Mouse (Mus musculus) kidney, embryonic 14.5 days (tissue): Measurements from ENCODE around the gene Eme2. TPM values are rescaled to one million over a fixed set of nuclear protein-coding genes. Genes with fewer than 3 reads are reported as not detected.

ENCODE experiments used
- ATAC-seq: fragments of 200-750 bp; cut with Nextera tagmentation; 2 replicates; pipeline ENCODE4 v1.8.0; 2017; ENCODE audit warnings: moderate number of reproducible peaks, mild to moderate bottlenecking, moderate TSS enrichment, moderate library complexity; ENCODE audit not compliant: low FRiP score, low TSS enrichment
- H3K27ac ChIP-seq: fragments of 300-500 bp; sonication (generic); 2 replicates; pipeline ENCODE4 v1.5.1; 2014; ENCODE audit warnings: low read depth, mild to moderate bottlenecking, low read length, moderate library complexity, mixed read lengths
- H3K27me3 ChIP-seq: fragments of 300-500 bp; sonication (generic); 2 replicates; pipeline ENCODE4 v1.6.1; 2014; ENCODE audit warnings: mild to moderate bottlenecking, low read length; ENCODE audit not compliant: control insufficient read depth, insufficient read depth
- H3K36me3 ChIP-seq: fragments of 300-500 bp; sonication (generic); 2 replicates; pipeline ENCODE4 v1.6.1; 2014; ENCODE audit warnings: low read length, mixed read lengths; ENCODE audit not compliant: control insufficient read depth, insufficient read depth
- H3K4me1 ChIP-seq: fragments of 300-500 bp; sonication (generic); 2 replicates; pipeline ENCODE4 v1.6.1; 2014; ENCODE audit warnings: low read length, mixed read lengths; ENCODE audit not compliant: control insufficient read depth, insufficient read depth
- H3K4me2 ChIP-seq: fragments of 300-500 bp; sonication (generic); replicated peaks from 2 replicates; pipeline ENCODE4 v1.6.1; 2014; ENCODE audit warnings: low read depth, mild to moderate bottlenecking, low read length
- H3K4me3 ChIP-seq: fragments of 300-500 bp; sonication (generic); 2 replicates; pipeline ENCODE4 v1.5.1; 2014; ENCODE audit warnings: mild to moderate bottlenecking, low read length
- H3K9ac ChIP-seq: fragments of 300-500 bp; sonication (generic); 2 replicates; pipeline ENCODE4 v1.6.1; 2014; ENCODE audit warnings: low read depth, mild to moderate bottlenecking, low read length, moderate library complexity
- H3K9me3 ChIP-seq: fragments of 300-500 bp; sonication (generic); 2 replicates; pipeline ENCODE4 v1.6.1; 2016; ENCODE audit warnings: low read length; ENCODE audit not compliant: control insufficient read depth
- WGBS: fragments of 180-500 bp; shearing (Covaris S2); extraction: QIAGEN DNeasy Blood & Tissue Kit; methylation state at CpG from one replicate; pipeline ENCODE4 v1.1.7; 2014; 5-methylcytosine and 5-hydroxymethylcytosine counted together
- polyA plus RNA-seq: library from polyadenylated mRNA; unstranded; fragments of >200 nt; fragmentation: Nextera tagmentation; extraction: Ambion mirVana; gene quantifications from 2 replicates; pipeline ENCODE4 v1.2.1, GENCODE M21; 2014

Eme2 gene
- polyA plus RNA-seq, 1 experiment from 2014 or later: 25.2 TPM

DNA sequence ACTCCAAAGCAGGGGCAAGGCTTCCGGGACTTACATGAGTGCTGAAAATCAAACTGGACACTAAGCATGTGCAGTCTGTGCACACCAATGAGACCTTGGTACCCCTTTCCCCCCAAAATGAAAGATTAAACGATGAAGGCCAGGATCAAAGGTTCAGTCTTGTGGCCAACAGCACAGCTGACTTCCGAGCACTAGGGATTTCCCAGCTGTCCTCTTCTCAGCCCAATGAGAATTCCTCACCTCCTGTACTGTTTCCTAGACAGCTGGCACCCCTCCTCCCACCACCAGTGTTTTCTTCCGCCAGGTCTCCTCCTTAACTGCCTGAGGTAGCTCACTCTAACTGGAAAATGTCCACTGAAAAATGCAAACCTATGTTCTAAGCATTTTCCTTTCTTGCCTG lies 38.3 kb upstream of the Eme2 start:
- 76% methylated on average over 4 of the region's 4 CpGs for WGBS
- no peak for ATAC-seq
- H3K9ac ChIP-seq: no peak overlapping the region

DNA sequence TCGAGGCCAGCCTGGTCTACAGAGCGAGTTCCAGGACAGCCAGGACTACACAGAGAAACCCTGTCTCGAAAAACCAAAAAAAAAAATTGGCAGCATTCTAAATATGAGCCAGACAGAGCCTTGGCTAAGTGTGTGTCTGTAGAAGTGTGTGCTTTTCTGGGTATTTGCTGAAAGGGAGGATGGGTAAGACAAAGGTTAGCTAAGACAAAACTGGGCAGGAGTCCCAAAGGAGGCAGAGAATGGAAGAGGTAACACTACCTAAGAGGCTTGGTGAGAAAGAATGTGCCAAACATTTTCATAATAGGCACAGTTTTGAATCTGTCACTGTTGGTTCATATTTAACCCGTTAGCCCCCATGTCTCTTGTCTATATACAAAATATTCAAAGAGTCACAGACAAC lies 37.5 kb upstream of the Eme2 start:
- WGBS: 90% methylated on average over 4 of the region's 4 CpGs
- ATAC-seq: no peak

More for the DNA sequence above, 38.3 kb upstream of the Eme2 start:
- Histone ChIP-seq H3K27ac (no peak overlapping the region), H3K9me3 (no peaks in the 10 kb centered on the region), H3K27me3 (no peaks in the 10 kb centered on the region), H3K4me2 (no peak overlapping the region), H3K4me3 (no peak overlapping the region), H3K36me3 (peaks cover 9% of the 10 kb centered on the region), H3K4me1 (peaks cover 17% of the 10 kb centered on the region)

DNA sequence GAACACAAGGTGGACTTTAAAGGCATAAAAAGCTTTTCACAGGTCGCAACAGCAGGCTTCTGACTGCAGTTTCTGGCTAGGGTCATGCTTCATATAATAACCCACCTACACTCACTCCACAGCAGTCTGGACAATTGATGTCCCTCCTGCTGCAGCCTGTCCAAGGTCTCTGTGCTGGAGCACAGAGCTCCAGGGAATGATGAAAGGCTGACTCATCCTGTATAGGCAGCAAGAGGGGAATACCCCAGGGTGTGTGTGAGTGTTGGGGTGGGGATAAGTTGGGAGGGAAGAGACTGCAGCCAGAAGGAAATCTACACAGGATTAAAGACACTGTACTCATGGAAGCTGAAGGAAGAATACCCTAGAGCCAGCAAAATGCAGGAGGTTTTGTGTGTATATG lies 34.6 kb upstream of the Eme2 start:
- Histone ChIP-seq H3K36me3 (peaks cover 40% of the 10 kb centered on the region), H3K4me2 (no peak overlapping the region), H3K9me3 (no peaks in the 10 kb centered on the region), H3K4me1 (peaks cover 2% of the 10 kb centered on the region), H3K4me3 (no peak overlapping the region), H3K27ac (no peak overlapping the region), H3K9ac (no peak overlapping the region), H3K27me3 (no peaks in the 10 kb centered on the region)
- WGBS: 69% methylated on average over 1 of the region's 1 CpGs
- ATAC-seq: no peak

More for the DNA sequence above, 37.5 kb upstream of the Eme2 start:
- no peak overlapping the region for H3K4me3 ChIP-seq
- H3K9ac ChIP-seq: no peak overlapping the region
- H3K27ac ChIP-seq: no peak overlapping the region
- peaks cover 14% of the 10 kb centered on the region for H3K36me3 ChIP-seq
- H3K4me1 ChIP-seq: peaks cover 17% of the 10 kb centered on the region
- H3K27me3 ChIP-seq: no peaks in the 10 kb centered on the region
- no peaks in the 10 kb centered on the region for H3K9me3 ChIP-seq
- H3K4me2 ChIP-seq: no peak overlapping the region

DNA sequence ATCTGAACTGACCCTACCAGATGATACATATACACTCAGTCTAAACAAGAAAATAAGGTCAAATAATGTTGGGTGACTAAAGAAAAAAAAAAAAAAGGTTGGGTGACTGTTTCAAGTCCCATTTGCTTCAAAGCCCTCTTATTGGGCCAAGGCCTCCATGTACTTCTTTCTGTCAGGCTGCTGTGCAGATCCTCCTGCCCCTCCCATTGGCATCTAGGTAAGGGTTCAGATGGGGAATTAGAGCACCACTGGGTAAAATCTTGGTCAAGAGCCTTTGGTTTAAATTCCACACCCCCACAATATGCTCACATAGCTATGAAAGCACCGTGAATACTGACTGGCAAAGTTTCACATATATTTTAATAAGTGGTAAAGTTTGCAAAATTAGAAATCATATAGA lies 28.4 kb upstream of the Eme2 start:
- no peak for ATAC-seq
- WGBS: 91% methylated on average over 1 of the region's 1 CpGs

DNA sequence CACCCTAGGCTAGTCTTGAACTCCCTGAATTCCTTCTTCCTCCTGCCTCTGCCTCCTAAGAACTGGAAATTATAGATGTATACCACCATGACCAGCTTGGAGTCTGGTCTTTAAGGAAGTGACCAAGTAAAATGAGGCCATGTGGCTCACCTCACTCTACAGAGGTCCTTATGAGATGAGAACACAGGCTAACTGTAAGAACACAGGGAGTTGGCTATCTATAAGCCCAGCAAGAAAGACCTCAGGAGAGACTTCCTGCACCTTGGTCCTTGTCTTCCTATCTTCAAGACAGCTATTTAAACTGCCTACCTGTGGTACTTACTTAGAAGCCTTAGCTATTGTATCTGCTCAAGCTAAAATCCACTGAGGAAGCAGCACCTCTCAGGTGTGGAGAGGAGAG lies 19.1 kb upstream of the Eme2 start:
- Histone ChIP-seq H3K4me2 (no peak overlapping the region), H3K4me3 (no peak overlapping the region), H3K9ac (no peak overlapping the region), H3K9me3 (no peaks in the 10 kb centered on the region), H3K4me1 (no peaks in the 10 kb centered on the region), H3K27ac (no peak overlapping the region), H3K36me3 (peaks cover 94% of the 10 kb centered on the region), H3K27me3 (no peaks in the 10 kb centered on the region)
- no peak for ATAC-seq

More for the DNA sequence above, 28.4 kb upstream of the Eme2 start:
- no peaks in the 10 kb centered on the region for H3K9me3 ChIP-seq
- H3K4me2 ChIP-seq: no peak overlapping the region
- peaks cover 94% of the 10 kb centered on the region for H3K36me3 ChIP-seq
- H3K27me3 ChIP-seq: no peaks in the 10 kb centered on the region
- H3K4me3 ChIP-seq: no peak overlapping the region
- no peak overlapping the region for H3K27ac ChIP-seq
- no peak overlapping the region for H3K9ac ChIP-seq
- no peaks in the 10 kb centered on the region for H3K4me1 ChIP-seq

DNA sequence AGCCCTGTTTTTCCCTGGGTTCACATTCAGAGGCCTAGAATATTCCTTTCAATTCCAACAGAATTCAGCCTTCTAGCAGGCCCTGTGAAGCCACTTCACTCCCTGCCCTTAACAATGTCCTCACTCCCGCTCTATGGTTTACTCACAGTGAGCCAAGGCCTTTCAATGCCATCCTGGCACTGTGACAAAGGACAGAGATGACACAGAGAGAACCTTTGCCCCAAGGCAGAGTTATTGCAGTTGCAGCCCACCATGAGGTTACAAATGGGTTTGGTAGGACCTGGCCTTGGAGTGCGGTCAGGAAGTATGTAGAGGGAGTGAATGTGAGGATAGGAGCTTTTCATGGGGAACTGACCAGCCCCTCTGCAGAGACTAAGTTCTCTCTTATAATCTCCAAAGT lies 12.7 kb upstream of the Eme2 start:
- Histone ChIP-seq H3K4me1 (no peaks in the 10 kb centered on the region), H3K36me3 (peaks cover 96% of the 10 kb centered on the region), H3K9ac (no peak overlapping the region), H3K9me3 (no peaks in the 10 kb centered on the region), H3K4me2 (no peak overlapping the region), H3K4me3 (no peak overlapping the region), H3K27ac (no peak overlapping the region), H3K27me3 (no peaks in the 10 kb centered on the region)
- no peak for ATAC-seq
- 100% methylated on average over 2 of the region's 2 CpGs for WGBS

DNA sequence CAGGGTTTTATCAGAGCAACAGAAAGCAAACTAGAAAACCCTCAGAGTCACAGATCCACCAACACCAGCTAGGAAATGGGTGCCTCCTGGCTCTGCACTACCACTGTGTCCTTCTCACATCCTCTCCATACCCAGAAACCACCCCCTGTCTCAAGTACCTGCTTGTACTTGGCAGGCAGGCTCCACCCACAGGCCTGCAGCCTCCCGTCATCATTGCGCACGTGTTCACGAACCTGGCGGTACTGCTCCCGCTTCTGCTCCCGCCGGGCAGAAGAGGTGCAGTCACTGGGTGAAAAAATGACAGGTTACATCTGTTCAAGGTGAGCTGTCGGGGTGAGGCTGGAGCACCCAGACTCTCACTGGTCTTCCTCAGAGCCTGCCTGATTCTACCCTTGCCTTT lies 8.9 kb upstream of the Eme2 start:
- peaks cover 100% of the 10 kb centered on the region for H3K36me3 ChIP-seq
- no peak overlapping the region for H3K27ac ChIP-seq
- WGBS: 92% methylated on average over 9 of the region's 9 CpGs
- no peak overlapping the region for H3K9ac ChIP-seq
- H3K4me1 ChIP-seq: no peaks in the 10 kb centered on the region
- H3K4me2 ChIP-seq: no peak overlapping the region
- H3K4me3 ChIP-seq: no peak overlapping the region
- H3K9me3 ChIP-seq: no peaks in the 10 kb centered on the region
- no peak for ATAC-seq
- H3K27me3 ChIP-seq: no peaks in the 10 kb centered on the region

DNA sequence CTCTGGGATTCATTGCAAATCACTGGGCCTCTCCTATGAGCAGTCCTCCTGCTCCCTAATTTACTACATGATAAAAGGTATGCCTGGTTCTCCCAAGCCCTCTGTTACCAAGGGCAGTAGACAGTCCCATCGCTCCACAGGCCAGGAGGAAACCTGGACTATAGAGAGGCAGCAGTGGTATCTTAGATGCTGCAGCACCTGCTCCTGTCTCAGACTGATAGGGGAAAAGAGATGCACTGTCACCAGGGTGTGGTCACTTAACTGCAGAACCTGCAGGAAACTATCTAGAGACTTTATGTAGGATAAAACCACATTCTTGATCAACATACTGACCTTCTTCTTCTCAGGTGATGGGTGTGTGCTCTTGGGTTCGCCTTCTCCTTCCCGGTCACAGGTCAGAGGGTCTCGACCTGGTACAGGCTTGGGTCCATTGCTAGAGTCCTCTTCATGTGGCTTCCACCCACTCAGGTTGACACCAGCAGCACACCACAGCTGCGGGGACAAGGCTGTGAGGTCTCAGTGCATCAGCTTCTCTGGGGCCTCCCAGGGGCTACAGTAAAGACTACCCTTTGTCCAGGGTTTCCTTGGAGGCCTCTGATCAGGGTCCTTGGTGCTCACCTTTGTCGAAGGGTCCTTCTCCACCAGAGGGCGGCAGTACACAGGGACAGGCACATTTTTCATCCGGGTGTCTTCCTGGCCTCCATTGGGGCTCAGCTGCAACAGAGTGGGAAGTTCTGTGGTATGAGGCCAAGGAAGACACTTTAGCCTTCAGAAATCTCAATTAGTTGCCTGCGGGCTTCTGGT lies 8.0 kb upstream of the Eme2 start:
- no peak overlapping the region for H3K4me2 ChIP-seq
- H3K36me3 ChIP-seq: peaks cover 100% of the 10 kb centered on the region
- no peak overlapping the region for H3K9ac ChIP-seq
- H3K4me3 ChIP-seq: no peak overlapping the region
- ATAC-seq: no peak
- no peaks in the 10 kb centered on the region for H3K9me3 ChIP-seq
- H3K27me3 ChIP-seq: no peaks in the 10 kb centered on the region
- H3K4me1 ChIP-seq: no peaks in the 10 kb centered on the region
- H3K27ac ChIP-seq: no peak overlapping the region
- WGBS: 71% methylated on average over 9 of the region's 9 CpGs

DNA sequence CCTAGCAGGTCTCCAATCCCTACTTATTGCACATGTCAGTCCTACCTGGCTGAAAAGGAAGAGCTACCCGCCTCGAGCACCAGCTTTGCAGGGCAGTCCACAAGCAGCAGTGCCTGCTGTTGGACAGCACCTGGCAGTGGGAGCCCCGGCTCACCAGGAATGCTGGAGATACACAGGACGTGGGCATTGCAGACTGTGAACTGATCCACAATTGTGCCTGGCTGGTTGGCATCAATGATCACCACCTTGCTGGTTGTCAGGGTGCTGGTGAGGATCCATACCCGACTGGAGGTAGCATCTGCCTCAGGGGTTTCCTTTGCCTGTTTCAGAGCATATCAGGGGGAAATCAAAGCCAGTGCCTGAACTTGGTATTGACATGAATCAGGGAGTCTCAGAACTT lies 7.2 kb upstream of the Eme2 start:
- ATAC-seq: no peak
- H3K4me1 ChIP-seq: peaks cover under 1% of the 10 kb centered on the region; the same call in 1 of the 2 replicates
- H3K4me3 ChIP-seq: no peak overlapping the region
- no peaks in the 10 kb centered on the region for H3K27me3 ChIP-seq
- H3K36me3 ChIP-seq: peaks cover 99% of the 10 kb centered on the region
- 92% methylated on average over 5 of the region's 5 CpGs for WGBS
- H3K9me3 ChIP-seq: no peaks in the 10 kb centered on the region
- H3K27ac ChIP-seq: no peak overlapping the region
- no peak overlapping the region for H3K9ac ChIP-seq
- no peak overlapping the region for H3K4me2 ChIP-seq
